Mouse (Mus musculus) forebrain, postnatal 0 days (tissue): ENCODE results near the gene Bicdl2. TPM values are rescaled to one million over a fixed set of nuclear protein-coding genes. Genes with fewer than 3 reads are reported as not detected.

Experiments used
- ATAC-seq: fragments of 200-750 bp; cut with Nextera tagmentation; 2 replicates; pipeline ENCODE4 v1.8.0; 2017; ENCODE audit warnings: mild to moderate bottlenecking, moderate library complexity
- DNase-seq: peaks from one replicate; pipeline ENCODE4 v3.0.0-alpha.2; 2015
- H3K27ac ChIP-seq: fragments of 300-500 bp; sonication (generic); 2 replicates; pipeline ENCODE4 v1.5.1; 2014; ENCODE audit warnings: low read depth, mild to moderate bottlenecking, antibody characterized with exemption, low read length, moderate library complexity, mixed read lengths
- H3K27me3 ChIP-seq: fragments of 300-500 bp; sonication (generic); 2 replicates; pipeline ENCODE4 v1.6.1; 2014; ENCODE audit warnings: mild to moderate bottlenecking, low read length, mixed read lengths; ENCODE audit not compliant: insufficient read depth
- H3K36me3 ChIP-seq: fragments of 300-500 bp; sonication (generic); 2 replicates; pipeline ENCODE4 v1.6.1; 2014; ENCODE audit warnings: mild to moderate bottlenecking, moderate library complexity; ENCODE audit not compliant: insufficient read depth
- H3K4me1 ChIP-seq: fragments of 300-500 bp; sonication (generic); 2 replicates; pipeline ENCODE4 v1.6.1; 2014; ENCODE audit warnings: antibody characterized with exemption; ENCODE audit not compliant: insufficient read depth
- H3K4me2 ChIP-seq: fragments of 300-500 bp; sonication (generic); 2 replicates; pipeline ENCODE4 v1.6.1; 2014; ENCODE audit warnings: low read depth, mild to moderate bottlenecking, moderate library complexity
- H3K4me3 ChIP-seq: fragments of 300-500 bp; sonication (generic); 2 replicates; pipeline ENCODE4 v1.5.1; 2014; ENCODE audit warnings: low read depth, low read length, mixed read lengths
- H3K9ac ChIP-seq: fragments of 300-500 bp; sonication (generic); 2 replicates; pipeline ENCODE4 v1.6.1; 2014; ENCODE audit warnings: mild to moderate bottlenecking
- H3K9me3 ChIP-seq: fragments of 300-500 bp; sonication (generic); 2 replicates; pipeline ENCODE4 v1.6.1; 2016; ENCODE audit warnings: low read length
- CTCF ChIP-seq: sonication (generic); IDR thresholded peaks from 2 replicates; pipeline ENCODE4 v1.5.1; 2016; ENCODE audit warnings: antibody characterized with exemption, control low read depth, low read depth
- WGBS: fragments of 180-500 bp; shearing (Covaris S2); extraction: QIAGEN DNeasy Blood & Tissue Kit; methylation state at CpG from one replicate; pipeline ENCODE4 v1.1.7; 2014; 5-methylcytosine and 5-hydroxymethylcytosine counted together
- polyA plus RNA-seq: library from polyadenylated mRNA; unstranded; fragments of >200 nt; fragmentation: Nextera tagmentation; extraction: Ambion mirVana; gene quantifications from 2 replicates; pipeline ENCODE4 v1.2.1, GENCODE M21; 2015
- total RNA-seq: library from RNA; depleted of rRNA; stranded (reverse); fragments of >200 nt; gene quantifications from 2 replicates; pipeline ENCODE4 v1.2.3, GENCODE M21; 2014; rRNA removed

Gene Bicdl2
- total RNA-seq (0.14 TPM in 1 of 2 replicates, not detected in the other), polyA plus RNA-seq (0.12 TPM in 1 of 2 replicates, not detected in the other)

- no peak for ATAC-seq
- no peak within 1 kb of the TSS for H3K9ac ChIP-seq
- WGBS = 5% methylated on average over 27 of the region's 27 CpGs
- peaks cover 27% of the 10 kb centered on the region for H3K27me3 ChIP-seq
- H3K36me3 ChIP-seq = no peaks in the 10 kb centered on the region
- H3K4me2 ChIP-seq = no peak within 1 kb of the TSS
- no peaks in the 10 kb centered on the region for H3K9me3 ChIP-seq
- no peak for DNase-seq
- no peak within 1 kb of the TSS for H3K4me3 ChIP-seq
- peak; percentile 61 for TF ChIP-seq CTCF
- no peak within 1 kb of the TSS for H3K27ac ChIP-seq
- H3K4me1 ChIP-seq = no peaks in the 10 kb centered on the region
Measured at GRCm38 (mm10) chr17:23660117-23660875, at the start of gene Bicdl2. Bicdl2 (plus strand) TSS chr17:23660506.

DNA sequence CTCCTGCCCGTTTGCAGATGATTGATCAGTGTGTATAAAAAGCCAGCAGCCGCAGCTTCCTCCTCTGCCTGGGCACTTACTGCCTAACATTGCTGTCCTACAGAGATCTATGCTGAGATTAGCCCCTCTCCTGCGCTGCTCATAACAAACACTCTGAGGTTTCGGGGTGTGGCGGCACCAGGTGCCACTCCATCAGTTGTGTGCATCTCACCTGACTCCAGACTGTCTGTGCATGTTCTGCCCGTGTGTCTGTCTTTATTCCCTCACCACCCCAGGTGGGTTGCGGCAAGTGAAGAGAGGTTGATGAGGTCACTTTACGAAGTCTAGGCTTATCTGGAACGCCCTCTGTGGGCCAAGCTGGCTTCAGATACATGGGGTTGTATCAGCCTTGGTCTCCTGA lies 43.2 kb upstream of the Bicdl2 start:
- H3K9me3 ChIP-seq = no peaks in the 10 kb centered on the region
- ATAC-seq (no peak), DNase-seq (no peak)
- no peaks in the 10 kb centered on the region for H3K27me3 ChIP-seq
- WGBS = 72% methylated on average over 9 of the region's 9 CpGs
- H3K4me2 ChIP-seq = no peak overlapping the region
- no peak for TF ChIP-seq CTCF
- H3K4me3 ChIP-seq = no peak overlapping the region
- H3K27ac ChIP-seq = no peak overlapping the region
- H3K9ac ChIP-seq = no peak overlapping the region
- no peaks in the 10 kb centered on the region for H3K4me1 ChIP-seq
- no peaks in the 10 kb centered on the region for H3K36me3 ChIP-seq

- H3K4me3 ChIP-seq = no peak overlapping the region
- no peak overlapping the region for H3K4me2 ChIP-seq
- no peaks in the 10 kb centered on the region for H3K9me3 ChIP-seq
- no peak for TF ChIP-seq CTCF
- no peak overlapping the region for H3K9ac ChIP-seq
- H3K27ac ChIP-seq = no peak overlapping the region
- H3K27me3 ChIP-seq = no peaks in the 10 kb centered on the region
- H3K4me1 ChIP-seq = no peaks in the 10 kb centered on the region
- DNase-seq (no peak), ATAC-seq (no peak)
- WGBS = 88% methylated on average over 7 of the region's 7 CpGs
- H3K36me3 ChIP-seq = no peaks in the 10 kb centered on the region
Measured at GRCm38 (mm10) chr17:23620351-23620750, 40.0 kb upstream of the Bicdl2 start.

DNA sequence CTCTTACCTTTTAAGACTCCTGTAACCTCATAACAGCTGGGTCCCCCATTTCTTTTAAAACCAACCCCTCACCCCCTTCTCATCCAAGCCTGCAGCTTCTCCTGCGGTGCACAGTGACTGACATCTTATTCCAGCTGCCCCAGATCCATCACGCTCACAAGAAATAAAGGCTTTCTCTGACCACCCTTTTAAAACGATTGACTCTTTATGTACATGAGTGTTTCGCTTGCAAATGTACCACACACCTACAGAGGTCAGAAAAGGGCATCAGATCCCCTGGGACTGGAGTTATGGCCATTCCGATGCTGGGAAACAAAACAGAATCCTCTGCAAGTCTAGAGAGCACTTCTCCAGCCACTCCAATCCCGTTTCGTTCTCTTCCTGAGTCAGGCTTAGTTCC lies 32.5 kb upstream of the Bicdl2 start:
- H3K9me3 ChIP-seq = no peaks in the 10 kb centered on the region
- H3K4me3 ChIP-seq = no peak overlapping the region
- no peak for ATAC-seq
- no peak overlapping the region for H3K4me2 ChIP-seq
- H3K36me3 ChIP-seq = no peaks in the 10 kb centered on the region
- H3K27me3 ChIP-seq = no peaks in the 10 kb centered on the region
- H3K9ac ChIP-seq = no peak overlapping the region
- DNase-seq = no peak
- no peaks in the 10 kb centered on the region for H3K4me1 ChIP-seq
- H3K27ac ChIP-seq = no peak overlapping the region
- no peak for TF ChIP-seq CTCF
- 34% methylated on average over 7 of the region's 7 CpGs for WGBS

- H3K36me3 ChIP-seq = no peaks in the 10 kb centered on the region
- H3K27ac ChIP-seq = no peak overlapping the region
- TF ChIP-seq CTCF = peak; percentile 80
- H3K9me3 ChIP-seq = no peaks in the 10 kb centered on the region
- peak overlapping the region; percentile 18 for H3K4me3 ChIP-seq
- peak overlapping the region; percentile 35 for H3K9ac ChIP-seq
- H3K4me1 ChIP-seq = no peaks in the 10 kb centered on the region
- WGBS = 17% methylated on average over 22 of the region's 22 CpGs
- ATAC-seq (peak; percentile 96), DNase-seq (peak; percentile 67)
- H3K27me3 ChIP-seq = no peaks in the 10 kb centered on the region
- H3K4me2 ChIP-seq = peak overlapping the region; percentile 39
Measured at GRCm38 (mm10) chr17:23630195-23631020, 29.9 kb upstream of the Bicdl2 start.

DNA sequence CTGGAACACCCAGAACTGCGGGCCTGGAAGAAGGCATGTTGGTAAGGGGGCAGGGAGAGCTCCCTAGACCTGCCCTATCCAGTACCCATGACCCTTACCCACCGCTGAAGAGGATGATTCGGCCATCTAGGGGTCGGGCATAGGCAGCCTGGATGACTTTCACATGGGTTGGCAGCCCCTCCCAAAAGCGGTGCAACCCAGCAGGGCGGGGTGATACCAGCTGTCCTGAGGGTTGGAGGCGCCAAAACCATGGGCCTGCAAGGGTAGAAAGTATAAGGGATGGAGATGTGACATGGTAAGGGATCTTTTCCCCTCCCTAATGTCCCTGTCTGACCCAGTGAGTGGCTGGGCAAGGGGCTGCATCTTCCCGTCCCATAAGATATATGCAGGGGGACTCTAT lies 29.1 kb upstream of the Bicdl2 start:
- H3K27ac ChIP-seq = no peak overlapping the region
- no peak for TF ChIP-seq CTCF
- H3K4me1 ChIP-seq = no peaks in the 10 kb centered on the region
- H3K9me3 ChIP-seq = no peaks in the 10 kb centered on the region
- 87% methylated on average over 8 of the region's 8 CpGs for WGBS
- no peaks in the 10 kb centered on the region for H3K36me3 ChIP-seq
- no peaks in the 10 kb centered on the region for H3K27me3 ChIP-seq
- ATAC-seq (no peak), DNase-seq (no peak)
- no peak overlapping the region for H3K4me3 ChIP-seq
- no peak overlapping the region for H3K4me2 ChIP-seq
- no peak overlapping the region for H3K9ac ChIP-seq
